Mouse (Mus musculus) c-Kit-positive CD71-negative TER-119-negative erythroid progenitor cells, embryonic 14.5 days (primary cell): ENCODE measurements around the gene Wnt9b.
A peak's percentile ranks its signal among the peaks of the same experiment; 100 is the strongest.
"Not testable (repeated sequence)": the region's sequence is repeated elsewhere in the genome, so short reads cannot be mapped to it uniquely, and the experiment has no call there.

Experiments used
- DNase-seq: peaks from one replicate; pipeline ENCODE4 v3.0.0-alpha.2; 2013; ENCODE audit warnings: low read depth

The Wnt9b gene

GRCm38 (mm10) chr11:103749306-103750089 lies at the start of gene Wnt9b:
Gene Wnt9b (minus strand): TSS chr11:103749821.
- DNase-seq = peak; percentile 19

DNA sequence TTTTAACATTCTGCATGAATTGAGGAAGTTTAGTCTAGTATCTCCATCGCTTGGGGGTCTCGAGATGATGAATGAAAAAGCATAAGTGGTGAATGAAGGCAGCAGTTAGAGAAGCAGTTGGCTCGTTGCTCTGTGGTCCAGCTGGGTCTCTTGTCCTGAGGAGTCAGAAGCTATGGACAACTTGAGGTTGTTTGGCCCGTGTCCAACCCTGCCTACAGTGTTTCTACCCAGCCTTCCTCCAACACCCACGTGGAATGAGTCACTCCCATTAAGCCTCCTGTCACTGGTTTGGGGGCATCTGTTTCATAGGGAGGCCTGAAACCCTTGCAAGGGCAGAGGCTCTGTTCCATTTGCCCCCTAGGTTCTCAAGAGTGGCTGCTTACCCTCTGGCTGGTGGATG lies 40.3 kb upstream of the Wnt9b start:
- DNase-seq = no peak

GRCm38 (mm10) chr11:103780152-103780551 lies 30.5 kb upstream of the Wnt9b start:
- no peak for DNase-seq

- DNase-seq = no peak
These were observed 24.6 kb upstream of the Wnt9b start for GRCm38 (mm10) chr11:103774228-103774530.

DNA sequence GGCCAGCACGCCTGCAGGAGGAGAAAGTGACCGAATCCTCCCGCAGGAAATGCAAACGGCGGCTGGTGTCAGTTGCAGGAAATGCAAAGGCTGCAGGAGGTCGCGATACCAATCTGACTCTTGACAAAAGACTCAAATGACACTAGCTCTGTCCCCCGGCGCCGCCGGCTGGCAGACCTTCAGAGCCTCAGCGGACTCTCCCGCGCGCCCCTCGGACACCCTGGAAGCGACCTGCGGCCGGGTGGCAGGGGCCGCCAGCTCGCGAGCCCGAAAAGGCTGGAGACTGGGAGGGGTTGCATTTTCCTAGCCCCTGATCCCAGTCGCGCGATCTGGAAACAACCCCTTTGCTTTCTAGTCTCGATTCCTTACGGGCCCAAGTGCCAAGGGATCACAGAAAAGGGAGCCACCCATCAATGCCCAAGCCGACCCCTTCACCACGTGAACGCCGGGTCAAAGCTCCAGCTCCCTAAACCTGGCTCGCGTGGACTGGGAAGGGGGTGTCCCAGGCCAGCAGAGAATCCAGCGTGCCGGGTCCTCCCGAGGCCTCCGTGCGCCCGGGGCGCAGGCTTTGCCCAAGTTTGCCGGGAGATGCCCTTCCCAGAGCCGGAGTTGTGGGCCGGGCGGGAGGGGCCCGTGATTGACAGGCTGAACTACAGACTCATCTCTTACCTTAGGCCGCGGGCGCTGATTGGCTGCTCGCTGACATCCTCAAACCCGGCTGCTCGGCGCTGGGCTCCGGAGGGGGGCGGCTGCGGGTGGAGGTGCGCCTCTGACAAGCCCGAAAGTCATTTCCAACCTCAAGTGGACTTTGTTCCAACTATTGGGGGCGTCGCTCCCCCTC lies 24.0 kb upstream of the Wnt9b start, which contains the start of gene Wnt3:
Gene Wnt3, plus strand, starts transcription at position 764 of the 841 bp plus-strand sequence.
- no peak for DNase-seq

GRCm38 (mm10) chr11:103772505-103773386 lies 23.1 kb upstream of the Wnt9b start:
- DNase-seq = no peak

GRCm38 (mm10) chr11:103771160-103771817 lies 21.7 kb upstream of the Wnt9b start:
- DNase-seq = no peak

DNA sequence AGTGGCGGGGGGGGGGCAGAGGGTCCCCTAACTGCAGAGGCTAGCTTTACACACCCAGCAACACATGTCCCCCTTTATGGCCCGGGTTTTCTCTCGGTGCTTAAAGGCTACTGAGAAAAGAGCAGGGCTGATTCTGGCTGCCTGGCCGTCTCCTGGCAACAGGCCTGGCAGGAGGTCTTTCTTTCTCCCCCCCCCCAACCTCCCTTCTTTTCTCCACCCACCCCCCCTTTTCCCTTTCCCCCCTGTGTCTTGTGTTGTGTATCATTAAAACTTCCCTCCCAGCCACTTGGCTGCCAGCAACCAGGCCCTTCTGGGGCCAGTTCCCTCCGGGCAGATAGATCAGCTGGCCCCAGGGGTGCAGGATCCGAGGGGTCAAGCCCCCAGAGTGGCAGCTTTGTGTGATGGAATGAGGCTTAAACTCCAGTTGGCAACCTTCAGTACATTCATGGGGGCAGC lies 16.0 kb upstream of the Wnt9b start:
- no peak for DNase-seq

DNA sequence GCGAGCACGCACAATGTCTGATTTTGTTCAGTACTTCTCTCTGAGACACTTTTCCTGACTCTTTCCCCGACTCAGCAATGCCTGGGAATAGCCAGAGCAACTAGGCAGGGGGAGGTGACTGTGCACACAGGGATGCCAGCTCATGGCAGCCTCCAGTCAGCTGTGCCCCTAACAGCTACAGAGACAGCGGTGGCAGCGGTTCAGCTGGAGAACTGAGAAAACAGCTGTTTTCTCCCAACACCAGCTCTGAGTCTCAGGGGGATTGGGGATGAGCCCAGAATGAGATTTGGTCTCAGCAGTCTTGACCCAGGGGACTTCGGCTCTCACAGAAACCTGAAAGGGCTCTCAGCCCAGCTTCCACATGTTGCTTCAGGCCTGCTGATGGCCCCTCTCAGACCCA lies 15.0 kb upstream of the Wnt9b start:
- no peak for DNase-seq

GRCm38 (mm10) chr11:103763410-103764163 lies 14.0 kb upstream of the Wnt9b start:
- peak; percentile 45 for DNase-seq

- DNase-seq = not testable (repeated sequence)
These were observed 11.3 kb upstream of the Wnt9b start for GRCm38 (mm10) chr11:103760891-103761290.

GRCm38 (mm10) chr11:103760101-103760500 lies 10.5 kb upstream of the Wnt9b start:
- DNase-seq = no peak

- DNase-seq = peak; percentile 56
These were observed 9.1 kb upstream of the Wnt9b start for GRCm38 (mm10) chr11:103758706-103759105.

DNA sequence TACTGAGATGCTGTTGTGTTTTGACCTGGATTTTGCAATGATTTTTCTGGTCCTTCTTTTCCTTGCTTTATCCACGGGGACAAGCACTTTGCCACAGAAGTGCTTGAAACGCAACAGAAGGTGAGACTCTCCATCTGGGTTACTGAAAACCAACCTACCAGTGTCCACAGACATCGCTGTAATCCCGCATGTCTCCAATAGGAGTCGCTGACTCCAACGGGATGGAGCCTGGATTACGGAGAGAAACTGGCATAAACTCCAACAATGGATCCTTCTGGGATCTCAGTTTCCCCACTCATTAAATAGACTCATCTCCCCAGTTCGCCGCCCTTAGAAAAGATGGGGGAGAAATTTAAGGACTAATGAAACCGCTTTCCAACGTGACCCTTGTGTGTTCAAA lies 8.4 kb upstream of the Wnt9b start:
- no peak for DNase-seq

- no peak for DNase-seq
These were observed 991 bp upstream of the Wnt9b start for GRCm38 (mm10) chr11:103750612-103751011.

GRCm38 (mm10) chr11:103735046-103735781 lies 14.4 kb downstream of the Wnt9b start:
- no peak for DNase-seq

DNA sequence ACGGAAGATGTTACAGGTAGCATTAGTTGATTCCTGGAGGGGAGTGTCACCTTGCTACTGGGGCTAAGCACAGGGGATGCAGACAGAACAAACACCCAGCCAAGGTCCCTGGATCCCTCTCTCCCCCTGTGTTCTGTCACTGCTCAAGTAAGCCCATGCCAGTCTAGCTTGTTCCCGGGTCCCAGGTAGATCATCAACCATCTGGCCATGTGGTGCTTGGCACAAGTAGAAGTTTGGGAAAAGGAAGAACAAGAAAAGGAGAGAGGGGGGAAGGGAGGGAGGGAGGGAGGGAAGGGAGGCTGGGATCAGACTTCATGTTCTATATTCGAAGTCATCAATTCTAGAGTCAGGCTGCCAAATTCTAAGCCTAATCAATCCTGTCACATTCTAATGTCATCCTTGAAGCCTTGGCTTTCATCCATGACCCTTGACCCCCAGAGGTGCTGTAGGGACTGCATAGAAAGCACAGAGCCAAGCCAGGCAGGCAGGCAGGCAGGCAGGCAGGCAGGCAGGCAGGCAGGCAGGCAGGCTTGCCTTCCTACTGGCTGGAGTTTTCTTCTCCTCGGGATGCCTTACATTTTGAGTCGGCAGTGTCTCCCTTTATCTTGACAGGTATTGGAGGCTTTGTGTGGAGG lies 15.1 kb downstream of the Wnt9b start:
- no peak for DNase-seq

- DNase-seq = no peak
These were observed 15.7 kb downstream of the Wnt9b start for GRCm38 (mm10) chr11:103733961-103734360.

- no peak for DNase-seq
These were observed 16.6 kb downstream of the Wnt9b start for GRCm38 (mm10) chr11:103733069-103733468.

DNA sequence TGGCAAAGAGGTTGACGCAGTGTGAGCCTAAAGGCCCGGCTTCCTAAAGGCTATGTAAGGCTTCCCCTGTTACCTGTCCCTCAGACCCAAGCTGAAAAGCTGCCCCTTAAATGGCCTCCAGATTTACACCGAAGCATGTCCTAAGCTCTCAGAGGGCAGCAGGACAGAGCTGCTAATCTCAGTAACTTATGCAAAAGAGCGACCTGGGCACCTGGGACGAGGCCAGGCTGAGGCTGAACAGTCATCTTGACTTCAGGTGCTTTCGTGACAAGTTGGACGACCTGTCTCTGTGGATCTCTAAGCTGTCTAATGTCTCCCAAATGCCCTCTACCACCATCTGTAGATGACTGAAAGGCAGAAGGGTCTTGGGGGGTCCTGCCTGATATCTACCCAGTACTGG lies 17.3 kb downstream of the Wnt9b start:
- no peak for DNase-seq
